Mouse (Mus musculus) heart, embryonic 13.5 days (tissue): ENCODE results near the gene Jak3. TPM values are rescaled to one million over a fixed set of nuclear protein-coding genes. Genes with fewer than 3 reads are reported as not detected.
A peak's percentile ranks its signal among the peaks of the same experiment; 100 is the strongest.

Experiments
- ATAC-seq: fragments of 200-750 bp; cut with Nextera tagmentation; 2 replicates; pipeline ENCODE4 v1.8.0; 2017; ENCODE audit warnings: moderate TSS enrichment; ENCODE audit not compliant: insufficient number of reproducible peaks, low FRiP score, low TSS enrichment; ENCODE audit errors: extremely low read depth
- H3K27ac ChIP-seq: fragments of 300-500 bp; sonication (generic); replicated peaks from 2 replicates; pipeline ENCODE4 v1.5.1; 2015; ENCODE audit warnings: moderate library complexity, mild to moderate bottlenecking, inconsistent platforms
- H3K27me3 ChIP-seq: fragments of 300-500 bp; sonication (generic); replicated peaks from 2 replicates; pipeline ENCODE4 v1.6.1; 2015; ENCODE audit warnings: mild to moderate bottlenecking, inconsistent platforms
- H3K36me3 ChIP-seq: fragments of 300-500 bp; sonication (generic); 2 replicates; pipeline ENCODE4 v1.6.1; 2015; ENCODE audit warnings: mild to moderate bottlenecking, inconsistent platforms
- H3K4me1 ChIP-seq: fragments of 300-500 bp; sonication (generic); 2 replicates; pipeline ENCODE4 v1.6.1; 2015; ENCODE audit warnings: inconsistent platforms
- H3K4me2 ChIP-seq: fragments of 300-500 bp; sonication (generic); 2 replicates; pipeline ENCODE4 v1.6.1; 2015; ENCODE audit warnings: inconsistent platforms, mild to moderate bottlenecking, moderate library complexity
- H3K4me3 ChIP-seq: fragments of 300-500 bp; sonication (generic); 2 replicates; pipeline ENCODE4 v1.5.1; 2015; ENCODE audit warnings: moderate library complexity, mild to moderate bottlenecking, inconsistent platforms
- H3K9ac ChIP-seq: fragments of 300-500 bp; sonication (generic); 2 replicates; pipeline ENCODE4 v1.6.1; 2015; ENCODE audit warnings: inconsistent platforms, mild to moderate bottlenecking, moderate library complexity
- H3K9me3 ChIP-seq: fragments of 300-500 bp; sonication (generic); 2 replicates; pipeline ENCODE4 v1.6.1; 2016; ENCODE audit warnings: inconsistent platforms
- WGBS: fragments of 180-500 bp; shearing (Covaris S2); methylation state at CpG from one replicate; pipeline ENCODE4 v1.1.7; 2015; ENCODE audit warnings: mixed read lengths; 5-methylcytosine and 5-hydroxymethylcytosine counted together
- polyA plus RNA-seq: library from polyadenylated mRNA; unstranded; fragments of >200 nt; fragmentation: Nextera tagmentation; extraction: Ambion mirVana; gene quantifications from 2 replicates; pipeline ENCODE4 v1.2.1, GENCODE M21; 2015

Gene Jak3
- polyA plus RNA-seq, 1 experiment from 2014 or later, result 7.7 TPM

- WGBS, result 39% methylated on average over 8 of the region's 8 CpGs
- Histone ChIP-seq H3K9me3 (peaks cover 8% of the 10 kb centered on the region), H3K4me1 (peaks cover 8% of the 10 kb centered on the region), H3K4me2 (no peak overlapping the region), H3K27me3 (peaks cover 42% of the 10 kb centered on the region), H3K27ac (no peak overlapping the region), H3K4me3 (no peak overlapping the region), H3K36me3 (no peaks in the 10 kb centered on the region), H3K9ac (no peak overlapping the region)
- no peak for ATAC-seq
These were observed 38.7 kb upstream of the Jak3 start for GRCm38 (mm10) chr8:71637149-71638095.

DNA sequence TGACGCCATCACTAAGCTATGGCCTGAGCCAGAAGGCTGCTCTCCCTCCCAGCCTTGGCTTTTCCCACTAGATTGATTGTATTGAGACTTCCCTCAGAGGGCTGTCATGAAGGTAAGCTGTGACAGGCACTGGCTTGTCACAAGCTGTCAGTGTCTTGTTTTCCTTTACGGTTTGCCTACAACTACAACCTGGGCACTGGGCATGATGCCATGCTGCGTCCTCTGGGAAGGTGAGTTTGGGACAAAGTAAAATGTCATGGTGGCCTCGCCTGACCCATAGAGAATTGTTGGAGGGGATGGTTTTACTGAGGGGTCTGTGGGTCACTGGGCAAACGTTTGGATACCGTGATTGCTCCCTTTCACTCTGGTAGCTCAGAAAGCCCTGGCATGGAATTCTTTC, 37.8 kb upstream of the Jak3 start:
- Histone ChIP-seq H3K36me3 (no peaks in the 10 kb centered on the region), H3K4me1 (peaks cover 8% of the 10 kb centered on the region), H3K27me3 (peaks cover 33% of the 10 kb centered on the region), H3K27ac (no peak overlapping the region), H3K9me3 (no peaks in the 10 kb centered on the region), H3K9ac (no peak overlapping the region), H3K4me3 (no peak overlapping the region), H3K4me2 (no peak overlapping the region)
- WGBS, result 67% methylated on average over 6 of the region's 6 CpGs
- no peak for ATAC-seq

DNA sequence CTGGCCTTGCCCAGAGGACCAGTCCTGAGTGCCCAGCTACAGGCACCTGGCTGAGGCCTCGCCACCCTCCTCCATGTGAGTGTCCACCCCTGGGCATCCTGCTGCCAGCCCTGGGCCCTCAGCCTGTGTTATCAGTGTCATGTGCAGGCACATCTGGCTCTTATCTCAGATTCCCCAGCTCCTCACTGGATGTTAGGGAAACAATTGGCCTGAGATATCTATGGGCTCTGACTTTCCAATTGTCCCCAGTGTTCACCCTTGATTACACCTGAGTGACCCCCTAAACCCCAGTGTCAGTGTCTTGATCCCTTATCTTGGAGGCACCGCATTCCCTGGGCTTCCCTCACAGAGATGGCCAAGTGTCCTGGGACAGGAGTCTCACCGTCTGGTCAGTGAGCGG, 36.8 kb upstream of the Jak3 start:
- no peak overlapping the region for H3K9ac ChIP-seq
- ATAC-seq, result no peak
- H3K4me1 ChIP-seq, result peaks cover 3% of the 10 kb centered on the region
- no peak overlapping the region for H3K4me2 ChIP-seq
- no peaks in the 10 kb centered on the region for H3K36me3 ChIP-seq
- no peak overlapping the region for H3K27ac ChIP-seq
- H3K4me3 ChIP-seq, result no peak overlapping the region
- no peaks in the 10 kb centered on the region for H3K9me3 ChIP-seq
- peaks cover 23% of the 10 kb centered on the region for H3K27me3 ChIP-seq
- 62% methylated on average over 4 of the region's 4 CpGs for WGBS

GRCm38 (mm10) chr8:71645510-71645909, 30.6 kb upstream of the Jak3 start:
- no peak for ATAC-seq
- Histone ChIP-seq H3K27me3 (peaks cover 19% of the 10 kb centered on the region; the same call in 1 of the 2 replicates), H3K4me1 (no peaks in the 10 kb centered on the region), H3K4me2 (no peak overlapping the region), H3K4me3 (no peak overlapping the region), H3K27ac (no peak overlapping the region), H3K9ac (no peak overlapping the region), H3K9me3 (no peaks in the 10 kb centered on the region), H3K36me3 (no peaks in the 10 kb centered on the region)
- 71% methylated on average over 9 of the region's 9 CpGs for WGBS

DNA sequence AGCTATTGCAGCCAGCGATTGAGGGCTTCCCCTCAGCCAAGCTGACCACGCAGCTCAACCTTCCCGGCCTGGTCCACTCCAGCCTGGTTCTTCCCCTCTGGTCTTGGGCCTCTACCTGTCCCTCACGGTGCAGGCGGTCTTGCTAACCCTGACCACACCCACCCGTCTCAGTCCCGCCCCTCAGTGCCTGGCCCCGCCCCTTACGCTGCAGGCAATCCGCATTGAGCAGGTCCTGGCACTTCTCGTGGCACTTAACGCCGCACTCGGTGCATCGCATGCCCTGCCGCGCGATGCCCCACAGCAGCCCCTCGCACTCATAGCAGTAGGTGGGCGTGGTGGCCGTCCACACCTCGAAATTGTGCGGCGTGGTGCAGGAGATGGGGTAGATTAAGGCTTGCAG, 21.5 kb upstream of the Jak3 start:
- Histone ChIP-seq H3K4me1 (peaks cover 5% of the 10 kb centered on the region), H3K36me3 (no peaks in the 10 kb centered on the region), H3K27ac (no peak overlapping the region), H3K27me3 (peaks cover 94% of the 10 kb centered on the region), H3K9ac (no peak overlapping the region; the same call in 1 of the 2 replicates), H3K4me3 (peak overlapping the region; percentile 25), H3K9me3 (no peaks in the 10 kb centered on the region), H3K4me2 (peak overlapping the region; percentile 44)
- ATAC-seq, result no peak
- 2% methylated on average over 24 of the region's 24 CpGs for WGBS

- Histone ChIP-seq H3K36me3 (no peaks in the 10 kb centered on the region), H3K27ac (no peak overlapping the region), H3K9ac (no peak overlapping the region), H3K27me3 (peaks cover 98% of the 10 kb centered on the region), H3K9me3 (no peaks in the 10 kb centered on the region), H3K4me2 (no peak overlapping the region), H3K4me1 (peaks cover 5% of the 10 kb centered on the region), H3K4me3 (no peak overlapping the region)
- WGBS, result 24% methylated on average over 9 of the region's 9 CpGs
- no peak for ATAC-seq
These were observed 18.3 kb upstream of the Jak3 start for GRCm38 (mm10) chr8:71657816-71658215.

GRCm38 (mm10) chr8:71658515-71659049, 17.5 kb upstream of the Jak3 start:
- ATAC-seq, result no peak
- Histone ChIP-seq H3K27me3 (peaks cover 98% of the 10 kb centered on the region), H3K9ac (no peak overlapping the region), H3K9me3 (no peaks in the 10 kb centered on the region), H3K27ac (no peak overlapping the region), H3K4me3 (no peak overlapping the region), H3K4me1 (peaks cover 5% of the 10 kb centered on the region), H3K36me3 (no peaks in the 10 kb centered on the region), H3K4me2 (no peak overlapping the region)
- 26% methylated on average over 17 of the region's 17 CpGs for WGBS

GRCm38 (mm10) chr8:71659751-71660150, 16.3 kb upstream of the Jak3 start:
- H3K4me1 ChIP-seq, result peaks cover under 1% of the 10 kb centered on the region
- peaks cover 97% of the 10 kb centered on the region for H3K27me3 ChIP-seq
- no peak overlapping the region for H3K4me3 ChIP-seq
- ATAC-seq, result no peak
- H3K9ac ChIP-seq, result no peak overlapping the region
- no peaks in the 10 kb centered on the region for H3K9me3 ChIP-seq
- no peak overlapping the region for H3K4me2 ChIP-seq
- WGBS, result 56% methylated on average over 1 of the region's 1 CpGs
- no peak overlapping the region for H3K27ac ChIP-seq
- no peaks in the 10 kb centered on the region for H3K36me3 ChIP-seq

- Histone ChIP-seq H3K4me1 (peaks cover 7% of the 10 kb centered on the region), H3K9me3 (no peaks in the 10 kb centered on the region), H3K4me3 (no peak overlapping the region), H3K4me2 (no peak overlapping the region), H3K9ac (no peak overlapping the region), H3K27me3 (peaks cover 93% of the 10 kb centered on the region), H3K36me3 (no peaks in the 10 kb centered on the region), H3K27ac (no peak overlapping the region)
- no peak for ATAC-seq
- WGBS, result 11% methylated on average over 36 of the region's 36 CpGs
These were observed 15.6 kb upstream of the Jak3 start for GRCm38 (mm10) chr8:71660325-71661120.

GRCm38 (mm10) chr8:71665331-71666130, 10.6 kb upstream of the Jak3 start:
- Histone ChIP-seq H3K36me3 (no peaks in the 10 kb centered on the region), H3K9ac (peak overlapping the region; percentile 37; the same call in 1 of the 2 replicates), H3K9me3 (no peaks in the 10 kb centered on the region), H3K27ac (0 out of 2 replicates have a peak overlapping the region, but pooled peaks have one; percentile 32), H3K27me3 (peaks cover 56% of the 10 kb centered on the region), H3K4me2 (peak overlapping the region; percentile 65), H3K4me3 (peak overlapping the region; percentile 39), H3K4me1 (peaks cover 51% of the 10 kb centered on the region)
- ATAC-seq, result peak; percentile 32; the same call in 1 of the 2 replicates
- 5% methylated on average over 19 of the region's 22 CpGs for WGBS
